Mouse (Mus musculus): ENCODE data around the gene Klf14.

Gene Klf14

DNA sequence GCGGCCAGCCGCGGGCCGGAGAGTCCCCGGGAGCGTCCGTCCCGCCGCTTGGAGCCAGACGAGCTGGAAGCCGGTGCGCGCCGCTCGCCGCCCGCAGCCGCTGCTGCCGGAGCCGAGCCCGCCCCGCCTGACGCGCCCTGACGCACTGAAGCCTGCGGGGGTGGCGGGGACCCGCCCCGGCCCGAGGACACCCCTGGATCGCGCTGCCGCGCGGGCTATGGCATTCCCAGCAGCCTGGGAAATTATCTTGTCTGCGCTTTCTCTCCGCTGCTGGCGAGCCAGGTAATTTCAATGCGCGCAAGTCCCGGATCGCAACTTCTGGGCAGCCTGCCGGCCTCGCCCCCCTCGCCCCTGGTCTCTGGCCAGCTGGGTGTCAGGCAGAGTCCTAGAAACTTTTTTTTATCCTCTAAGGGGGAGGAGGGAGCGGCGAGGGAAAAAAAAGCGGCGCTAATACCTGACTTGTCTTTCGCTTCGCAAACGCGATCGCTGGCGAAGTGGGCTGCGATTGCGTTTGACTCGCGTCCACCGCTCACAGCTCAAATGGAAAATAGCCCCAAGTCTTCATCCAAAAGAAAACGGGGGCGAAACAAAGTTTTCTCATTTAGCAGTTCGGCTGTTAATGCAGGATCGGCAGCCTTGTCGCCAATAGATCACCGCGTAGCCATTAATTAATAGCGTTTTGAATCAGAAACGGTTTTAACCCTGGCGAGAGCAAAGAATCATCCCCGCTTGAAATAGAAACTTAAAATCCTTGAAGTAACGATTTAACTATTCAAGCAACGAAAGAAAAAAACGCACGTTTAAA is at the start of gene Klf14:
Gene Klf14 (minus strand): TSS at position 343 of the 805 bp plus-strand sequence.
- no peak for DNase-seq (ENCODE audit: low read depth, low spot score)

DNA sequence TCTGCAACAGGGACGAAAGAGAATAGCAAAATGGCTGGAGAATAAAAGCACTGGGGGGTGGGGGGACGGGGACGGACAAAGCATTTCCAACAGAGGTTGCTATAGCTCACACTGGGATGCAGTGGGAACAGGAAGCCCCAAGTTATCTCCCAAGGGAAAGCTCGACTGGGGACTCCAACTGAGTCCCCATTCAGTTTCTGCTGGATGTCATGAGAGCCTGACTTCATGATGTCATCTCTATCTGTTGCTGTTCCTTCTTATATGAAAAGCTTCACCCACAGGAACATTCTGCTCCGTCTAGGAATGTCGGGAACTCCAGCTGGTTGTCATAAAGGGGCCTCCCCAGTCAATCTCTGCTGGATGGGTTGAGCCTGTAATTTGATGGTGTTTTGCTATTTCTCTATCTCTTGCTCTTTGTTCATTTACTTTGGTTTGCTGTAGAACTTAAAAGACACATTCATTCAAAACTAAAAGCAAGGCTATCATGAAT is 47.3 kb upstream of the Klf14 start:
- no peak for DNase-seq (ENCODE audit: low read depth, low spot score)

- DNase-seq (ENCODE audit: low read depth, low spot score), result no peak
These were observed 27.5 kb upstream of the Klf14 start for GRCm38 (mm10) chr6:30986393-30986792.

GRCm38 (mm10) chr6:30983021-30983420 is 24.1 kb upstream of the Klf14 start:
- DNase-seq (ENCODE audit: low read depth, low spot score), result no peak

- DNase-seq (ENCODE audit: low read depth, low spot score), result peak; percentile 68
These were observed 23.6 kb upstream of the Klf14 start for GRCm38 (mm10) chr6:30982372-30982980.

GRCm38 (mm10) chr6:30981351-30981750 is 22.5 kb upstream of the Klf14 start:
- DNase-seq (ENCODE audit: low read depth, low spot score), result no peak

GRCm38 (mm10) chr6:30978615-30979014 is 19.7 kb upstream of the Klf14 start:
- peak; percentile 56 for DNase-seq (ENCODE audit: low read depth, low spot score)

DNA sequence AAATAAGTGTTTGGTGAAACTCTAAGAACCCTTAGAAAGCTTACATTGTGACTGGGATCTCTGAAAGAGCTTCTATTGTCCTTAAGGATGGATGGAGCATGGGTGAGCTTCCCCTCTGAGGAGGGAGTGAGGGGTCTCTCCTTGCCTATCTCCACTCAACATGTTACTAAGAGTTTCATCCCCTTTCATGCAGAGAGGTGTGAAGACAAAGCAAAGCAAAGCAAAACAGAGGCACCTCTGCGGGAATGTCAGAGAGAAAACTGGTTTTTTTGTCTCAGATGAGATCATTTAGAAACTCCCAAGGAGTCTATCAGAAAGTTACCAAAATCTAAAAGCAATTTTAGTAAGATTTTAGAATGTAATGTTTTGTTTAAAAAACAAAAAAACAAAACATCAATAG is 13.2 kb upstream of the Klf14 start:
- no peak for DNase-seq (ENCODE audit: low read depth, low spot score)

DNA sequence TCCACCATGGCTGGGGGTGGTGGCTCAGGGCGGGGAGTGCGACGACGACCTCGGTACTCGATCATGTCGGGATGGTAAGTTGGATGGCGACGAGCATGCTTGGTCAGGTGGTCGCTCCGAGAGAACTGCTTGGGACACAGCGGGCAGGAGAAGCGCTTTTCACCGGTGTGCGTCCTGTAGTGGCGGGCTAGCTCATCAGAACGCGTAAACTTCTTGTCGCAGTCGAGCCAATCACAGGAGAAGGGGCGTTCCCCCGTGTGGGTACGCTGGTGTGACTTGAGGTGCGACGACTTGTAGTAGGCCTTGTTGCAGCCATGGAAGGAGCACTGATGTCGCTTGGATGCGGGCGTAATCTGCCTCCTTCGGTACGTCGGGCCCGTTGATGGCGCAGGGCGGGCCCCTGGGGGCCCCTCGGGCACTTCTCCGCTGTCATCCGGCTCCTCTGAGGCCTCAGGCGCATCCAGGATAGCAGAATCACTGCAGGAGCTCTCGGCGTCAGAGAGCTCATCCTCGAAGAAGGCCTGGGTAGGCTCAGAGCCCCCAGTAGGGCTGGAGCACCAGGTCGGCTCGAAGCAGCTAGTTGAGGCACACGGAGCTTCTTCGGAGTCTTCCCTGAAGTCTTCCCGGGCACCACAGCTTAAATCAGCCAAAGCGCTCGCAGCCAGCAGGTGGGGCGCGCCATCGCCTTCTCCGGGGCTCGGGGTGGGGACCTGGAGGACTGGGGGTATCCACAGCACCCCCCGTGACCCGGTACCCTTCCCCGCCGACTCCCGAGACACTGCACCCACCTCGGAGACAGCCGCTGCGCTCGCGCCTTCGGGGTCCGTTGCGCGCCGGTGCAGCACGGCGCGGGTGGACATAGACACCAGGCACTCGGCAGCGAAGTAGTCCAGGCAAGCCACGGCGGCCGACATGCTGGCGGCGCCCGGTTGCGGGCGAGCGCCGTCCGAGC is 818 bp downstream of the Klf14 start:
- no peak for DNase-seq (ENCODE audit: low read depth, low spot score)

DNA sequence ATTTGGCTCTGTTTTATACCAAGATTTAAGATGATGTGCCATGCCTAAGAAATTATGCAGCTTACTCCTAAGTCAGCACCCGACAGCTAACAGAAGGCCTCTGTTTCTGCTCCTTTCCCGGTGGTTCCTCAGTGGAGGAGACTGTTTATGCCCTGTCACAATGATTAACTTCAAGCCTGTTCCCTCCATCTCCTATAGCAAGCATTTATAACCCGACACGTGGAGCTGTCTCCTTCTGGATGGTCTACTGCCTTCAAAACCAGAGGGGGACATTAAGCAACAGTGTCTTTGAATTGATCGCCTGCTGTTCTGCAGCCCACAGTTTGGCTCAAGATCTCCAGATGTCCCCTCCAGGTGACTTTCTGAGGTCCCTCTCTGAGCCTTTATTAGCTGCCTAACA is 19.6 kb downstream of the Klf14 start:
- DNase-seq (ENCODE audit: low read depth, low spot score), result no peak

DNA sequence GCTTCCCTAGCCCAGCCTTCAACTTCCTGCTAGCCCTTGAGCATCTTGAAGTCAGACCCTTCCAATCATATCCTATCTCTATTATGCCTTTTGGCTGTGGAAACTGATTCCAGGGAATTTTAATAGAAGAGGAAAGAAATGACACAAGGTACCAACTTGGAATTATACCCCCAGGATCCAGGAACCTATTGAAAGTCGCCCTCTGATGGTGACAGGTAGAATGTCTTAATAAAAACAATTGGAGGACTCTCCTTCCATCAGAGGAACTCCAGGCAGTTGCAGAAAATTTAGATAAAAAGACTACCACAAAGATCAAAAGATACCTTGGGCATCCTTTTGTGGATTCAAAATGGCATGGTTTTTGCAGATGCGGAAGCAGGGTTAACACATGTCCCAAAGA is 36.1 kb downstream of the Klf14 start:
- peak; percentile 62 for DNase-seq (ENCODE audit: low read depth, low spot score)

DNA sequence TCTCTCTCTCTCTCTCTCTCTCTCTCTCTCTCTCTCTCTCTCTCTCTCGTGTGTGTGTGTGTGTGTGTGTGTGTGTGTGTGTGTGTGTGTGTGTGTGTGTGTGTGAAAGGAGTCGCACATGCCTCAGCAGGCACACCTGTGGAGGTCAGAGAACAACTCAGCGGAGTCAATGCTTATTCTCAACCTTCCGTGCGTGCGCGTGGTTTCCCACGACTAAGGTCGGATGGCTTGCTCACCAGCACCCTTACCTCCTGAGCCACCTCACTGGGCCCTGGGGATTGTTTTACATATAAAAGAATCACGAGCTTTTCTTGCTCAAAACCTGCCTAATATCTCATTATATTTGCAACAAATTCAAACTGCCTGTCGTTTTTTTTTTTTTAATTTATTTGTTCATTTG is 37.1 kb downstream of the Klf14 start:
- no peak for DNase-seq (ENCODE audit: low read depth, low spot score)

DNA sequence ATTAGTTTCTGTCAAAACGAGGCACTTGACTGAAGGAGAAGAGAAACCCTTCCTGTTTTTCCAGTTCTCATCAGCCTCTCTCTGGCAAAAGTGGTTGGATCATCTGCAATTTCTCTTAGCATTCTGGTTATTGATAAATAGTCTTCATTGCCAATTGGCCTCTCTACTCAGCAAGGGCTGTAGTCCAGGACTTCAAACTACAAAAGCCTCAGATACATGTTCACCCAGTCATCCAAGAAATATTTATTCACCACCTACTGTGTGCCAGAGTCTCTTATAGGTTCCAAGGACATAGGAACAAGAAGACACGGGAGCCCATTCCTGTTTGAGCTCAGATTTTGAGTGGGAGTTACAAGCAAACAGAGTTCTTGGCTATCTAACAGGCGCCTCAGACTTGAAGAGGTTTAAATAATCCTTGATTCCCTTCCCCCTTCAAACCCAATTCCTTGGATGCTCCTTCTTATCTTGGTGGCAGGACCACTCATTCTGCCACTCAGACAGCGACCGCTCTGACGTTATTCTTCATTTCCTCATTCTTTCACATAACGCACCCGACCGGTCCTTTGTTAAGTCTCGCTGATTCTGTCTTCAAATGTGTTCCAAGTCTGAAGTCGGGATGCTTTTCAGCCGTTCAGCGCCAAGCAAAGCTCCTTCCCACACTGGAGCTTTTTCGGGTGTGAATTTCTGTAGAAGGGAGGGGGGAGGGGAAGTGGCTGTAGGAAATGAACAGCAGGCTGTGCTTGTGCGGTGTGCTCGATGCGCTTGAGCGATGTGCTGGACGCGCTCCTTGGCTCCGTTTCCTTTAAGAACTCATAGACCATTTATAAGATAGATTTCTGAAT is 37.8 kb downstream of the Klf14 start:
- no peak for DNase-seq (ENCODE audit: low read depth, low spot score)

GRCm38 (mm10) chr6:30915473-30915872 is 43.4 kb downstream of the Klf14 start, which contains the start of gene Tsga13:
Gene Tsga13, minus strand, starts transcription at chr6:30915573.
- no peak for DNase-seq (ENCODE audit: low read depth, low spot score)

- no peak for DNase-seq (ENCODE audit: low read depth, low spot score)
These were observed 50.9 kb downstream of the Klf14 start for GRCm38 (mm10) chr6:30907970-30908369.
